Mouse (Mus musculus): ENCODE data around the gene Bsn. TPM values are rescaled to one million over a fixed set of nuclear protein-coding genes. Genes with fewer than 3 reads are reported as not detected.

Gene Bsn
- polyA plus RNA-seq, 1 experiment from 2014 or later, result 4.1 TPM

- Histone ChIP-seq H3K27ac (ENCODE audit: low read depth) (no peak overlapping the region), H3K27me3 (replicated peaks; ENCODE audit: control insufficient read depth, insufficient read depth, low read length) (peaks cover 19% of the 10 kb centered on the region), H3K4me3 (ENCODE audit: low read depth, low read length) (no peak overlapping the region), H3K36me3 (ENCODE audit: control insufficient read depth, insufficient read depth, low read length) (no peaks in the 10 kb centered on the region), H3K9ac (ENCODE audit: low read length) (no peak overlapping the region), H3K4me2 (ENCODE audit: low read length) (no peak overlapping the region), H3K4me1 (replicated peaks; ENCODE audit: control insufficient read depth, insufficient read depth, low read length) (no peaks in the 10 kb centered on the region), H3K9me3 (ENCODE audit: control insufficient read depth, low read length) (no peaks in the 10 kb centered on the region)
- 83% methylated on average over 7 of the region's 7 CpGs for WGBS
- DNase-seq (ENCODE audit: low spot score) (no peak), ATAC-seq (replicated peaks; ENCODE audit: low FRiP score, low TSS enrichment, low read depth) (no peak)
Measured at GRCm38 (mm10) chr9:108189023-108189422, 1.2 kb downstream of the Bsn start.

DNA sequence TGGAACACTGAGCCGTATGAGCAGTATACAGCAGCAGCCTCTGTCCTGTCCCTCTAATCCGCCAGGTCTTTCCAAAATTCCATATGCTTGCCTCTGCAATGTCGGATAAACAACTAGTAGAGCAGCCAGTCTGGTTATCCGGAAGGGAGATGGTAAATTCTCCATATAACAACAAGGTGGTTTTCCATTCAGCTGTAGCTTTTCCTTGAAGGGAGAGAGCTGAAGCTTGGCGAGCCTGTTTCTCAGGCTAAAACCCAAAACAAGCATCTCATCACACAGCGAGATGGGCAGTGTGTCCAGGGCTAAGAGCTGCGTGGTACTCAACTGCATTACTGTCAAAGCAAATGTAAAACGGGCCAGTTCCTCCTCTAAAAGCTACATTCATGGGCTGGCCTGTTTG lies 1.7 kb downstream of the Bsn start:
- Histone ChIP-seq H3K4me2 (ENCODE audit: low read length) (no peak overlapping the region), H3K9me3 (ENCODE audit: control insufficient read depth, low read length) (no peaks in the 10 kb centered on the region), H3K4me3 (ENCODE audit: low read depth, low read length) (no peak overlapping the region), H3K4me1 (replicated peaks; ENCODE audit: control insufficient read depth, insufficient read depth, low read length) (no peaks in the 10 kb centered on the region), H3K36me3 (ENCODE audit: control insufficient read depth, insufficient read depth, low read length) (no peaks in the 10 kb centered on the region), H3K9ac (ENCODE audit: low read length) (no peak overlapping the region), H3K27me3 (replicated peaks; ENCODE audit: control insufficient read depth, insufficient read depth, low read length) (peaks cover 19% of the 10 kb centered on the region), H3K27ac (ENCODE audit: low read depth) (no peak overlapping the region)
- no peak for ATAC-seq (replicated peaks; ENCODE audit: low FRiP score, low TSS enrichment, low read depth)
- no peak for DNase-seq (ENCODE audit: low spot score)
- 81% methylated on average over 8 of the region's 8 CpGs for WGBS

DNA sequence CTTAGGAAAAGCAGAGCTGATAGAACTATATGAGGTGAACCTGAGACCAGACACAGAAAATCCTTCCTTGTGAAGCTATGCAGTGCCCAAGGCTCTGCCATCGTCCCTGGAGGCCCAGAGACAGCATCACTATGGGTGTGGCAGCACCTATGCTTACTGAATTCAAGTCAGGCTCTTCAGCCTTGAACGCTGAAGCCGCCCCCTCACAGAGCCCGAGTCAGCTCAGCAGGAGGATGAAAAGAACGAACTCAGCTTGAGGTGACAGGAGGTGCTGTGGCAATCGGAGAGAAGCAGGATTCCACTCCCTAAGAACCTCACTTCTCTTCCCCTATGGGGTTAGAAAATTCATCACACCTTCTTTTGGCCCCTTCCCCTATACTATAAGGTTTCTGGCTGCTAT lies 2.6 kb downstream of the Bsn start:
- 33% methylated on average over 6 of the region's 6 CpGs for WGBS
- DNase-seq (ENCODE audit: low spot score) (no peak), ATAC-seq (replicated peaks; ENCODE audit: low FRiP score, low TSS enrichment, low read depth) (no peak)
- no peak overlapping the region for H3K4me2 ChIP-seq (ENCODE audit: low read length)
- H3K27ac ChIP-seq (ENCODE audit: low read depth), result no peak overlapping the region
- H3K4me3 ChIP-seq (ENCODE audit: low read depth, low read length), result no peak overlapping the region
- no peaks in the 10 kb centered on the region for H3K4me1 ChIP-seq (replicated peaks; ENCODE audit: control insufficient read depth, insufficient read depth, low read length)
- H3K27me3 ChIP-seq (replicated peaks; ENCODE audit: control insufficient read depth, insufficient read depth, low read length), result peaks cover 19% of the 10 kb centered on the region
- H3K9ac ChIP-seq (ENCODE audit: low read length), result no peak overlapping the region
- H3K9me3 ChIP-seq (ENCODE audit: control insufficient read depth, low read length), result no peaks in the 10 kb centered on the region
- no peaks in the 10 kb centered on the region for H3K36me3 ChIP-seq (ENCODE audit: control insufficient read depth, insufficient read depth, low read length)

DNA sequence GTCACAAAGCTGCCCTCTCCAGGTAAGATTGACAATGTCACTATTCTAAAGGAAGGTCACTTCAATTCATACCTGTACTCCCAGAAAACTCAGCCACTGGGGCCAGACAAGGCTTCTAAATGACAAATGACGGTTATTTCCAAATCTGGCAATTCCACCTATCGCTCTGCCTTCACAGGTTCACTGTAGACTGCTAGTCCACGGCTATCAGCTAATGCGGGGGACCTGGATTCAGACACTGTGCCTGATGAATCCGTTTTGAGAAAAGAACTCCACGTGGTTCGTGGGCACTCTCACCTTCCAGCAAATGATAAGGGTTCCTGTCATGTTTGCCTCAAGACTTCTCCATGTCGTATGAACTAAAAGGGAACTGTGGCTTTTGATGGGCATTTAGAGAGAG lies 4.4 kb downstream of the Bsn start:
- no peak overlapping the region for H3K4me2 ChIP-seq (ENCODE audit: low read length)
- no peak overlapping the region for H3K4me3 ChIP-seq (ENCODE audit: low read depth, low read length)
- H3K9ac ChIP-seq (ENCODE audit: low read length), result no peak overlapping the region
- WGBS, result 81% methylated on average over 8 of the region's 8 CpGs
- ATAC-seq (replicated peaks; ENCODE audit: low FRiP score, low TSS enrichment, low read depth), result no peak
- H3K27ac ChIP-seq (ENCODE audit: low read depth), result no peak overlapping the region
- peaks cover 13% of the 10 kb centered on the region for H3K27me3 ChIP-seq (replicated peaks; ENCODE audit: control insufficient read depth, insufficient read depth, low read length)
- DNase-seq (ENCODE audit: low spot score), result no peak
- H3K9me3 ChIP-seq (ENCODE audit: control insufficient read depth, low read length), result no peaks in the 10 kb centered on the region
- no peaks in the 10 kb centered on the region for H3K4me1 ChIP-seq (replicated peaks; ENCODE audit: control insufficient read depth, insufficient read depth, low read length)
- H3K36me3 ChIP-seq (ENCODE audit: control insufficient read depth, insufficient read depth, low read length), result no peaks in the 10 kb centered on the region

DNA sequence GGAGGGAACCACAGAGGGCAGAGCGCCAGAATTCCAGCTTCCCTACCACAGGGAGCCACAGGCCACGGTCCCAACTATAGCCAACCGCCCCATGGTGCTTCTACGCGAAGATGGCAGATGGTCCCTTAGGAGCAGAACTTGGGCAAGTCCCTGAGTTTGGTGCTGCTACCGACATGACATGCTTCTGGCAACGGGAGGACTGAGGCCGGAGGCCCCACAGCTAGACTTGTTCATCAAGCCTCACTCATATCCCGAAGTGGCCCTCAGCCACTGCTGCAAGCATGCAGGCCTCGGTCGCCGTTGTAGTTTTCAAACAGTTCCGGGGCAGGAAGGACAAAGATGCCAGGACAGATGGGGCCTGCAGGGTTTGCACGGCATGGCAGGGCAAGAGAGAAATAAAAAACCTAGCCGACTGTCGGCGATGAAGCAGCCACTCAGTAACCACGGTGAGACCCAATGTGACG lies 6.6 kb downstream of the Bsn start:
- ATAC-seq (replicated peaks; ENCODE audit: low FRiP score, low TSS enrichment, low read depth) (no peak), DNase-seq (ENCODE audit: low spot score) (no peak)
- Histone ChIP-seq H3K9ac (ENCODE audit: low read length) (no peak overlapping the region), H3K36me3 (ENCODE audit: control insufficient read depth, insufficient read depth, low read length) (no peaks in the 10 kb centered on the region), H3K9me3 (ENCODE audit: control insufficient read depth, low read length) (no peaks in the 10 kb centered on the region), H3K4me3 (ENCODE audit: low read depth, low read length) (no peak overlapping the region), H3K27me3 (replicated peaks; ENCODE audit: control insufficient read depth, insufficient read depth, low read length) (0 out of 2 replicates have a peak, but pooled peaks cover 2% of the 10 kb centered on the region), H3K4me2 (ENCODE audit: low read length) (no peak overlapping the region), H3K4me1 (replicated peaks; ENCODE audit: control insufficient read depth, insufficient read depth, low read length) (no peaks in the 10 kb centered on the region), H3K27ac (ENCODE audit: low read depth) (no peak overlapping the region)
- 89% methylated on average over 19 of the region's 19 CpGs for WGBS

- Histone ChIP-seq H3K36me3 (ENCODE audit: control insufficient read depth, insufficient read depth, low read length) (no peaks in the 10 kb centered on the region), H3K4me3 (ENCODE audit: low read depth, low read length) (no peak overlapping the region), H3K9ac (ENCODE audit: low read length) (no peak overlapping the region), H3K4me1 (replicated peaks; ENCODE audit: control insufficient read depth, insufficient read depth, low read length) (no peaks in the 10 kb centered on the region), H3K4me2 (ENCODE audit: low read length) (no peak overlapping the region), H3K9me3 (ENCODE audit: control insufficient read depth, low read length) (no peaks in the 10 kb centered on the region), H3K27me3 (replicated peaks; ENCODE audit: control insufficient read depth, insufficient read depth, low read length) (no peaks in the 10 kb centered on the region), H3K27ac (ENCODE audit: low read depth) (no peak overlapping the region)
- DNase-seq (ENCODE audit: low spot score) (no peak), ATAC-seq (replicated peaks; ENCODE audit: low FRiP score, low TSS enrichment, low read depth) (no peak)
- 64% methylated on average over 11 of the region's 11 CpGs for WGBS
Measured at GRCm38 (mm10) chr9:108182806-108183506, 7.2 kb downstream of the Bsn start.

- Histone ChIP-seq H3K27me3 (replicated peaks; ENCODE audit: control insufficient read depth, insufficient read depth, low read length) (no peaks in the 10 kb centered on the region), H3K4me1 (replicated peaks; ENCODE audit: control insufficient read depth, insufficient read depth, low read length) (no peaks in the 10 kb centered on the region), H3K36me3 (ENCODE audit: control insufficient read depth, insufficient read depth, low read length) (no peaks in the 10 kb centered on the region), H3K27ac (ENCODE audit: low read depth) (no peak overlapping the region), H3K4me3 (ENCODE audit: low read depth, low read length) (no peak overlapping the region), H3K9me3 (ENCODE audit: control insufficient read depth, low read length) (no peaks in the 10 kb centered on the region), H3K4me2 (ENCODE audit: low read length) (no peak overlapping the region), H3K9ac (ENCODE audit: low read length) (no peak overlapping the region)
- WGBS, result 79% methylated on average over 5 of the region's 5 CpGs
- no peak for DNase-seq (ENCODE audit: low spot score)
- ATAC-seq (replicated peaks; ENCODE audit: low FRiP score, low TSS enrichment, low read depth), result no peak
Measured at GRCm38 (mm10) chr9:108178391-108178790, 11.8 kb downstream of the Bsn start.

GRCm38 (mm10) chr9:108175116-108175838 lies 14.9 kb downstream of the Bsn start:
- DNase-seq (ENCODE audit: low spot score) (no peak), ATAC-seq (replicated peaks; ENCODE audit: low FRiP score, low TSS enrichment, low read depth) (no peak)
- H3K4me3 ChIP-seq (ENCODE audit: low read depth, low read length), result no peak overlapping the region
- no peaks in the 10 kb centered on the region for H3K27me3 ChIP-seq (replicated peaks; ENCODE audit: control insufficient read depth, insufficient read depth, low read length)
- H3K27ac ChIP-seq (ENCODE audit: low read depth), result no peak overlapping the region
- no peak overlapping the region for H3K9ac ChIP-seq (ENCODE audit: low read length)
- no peaks in the 10 kb centered on the region for H3K9me3 ChIP-seq (ENCODE audit: control insufficient read depth, low read length)
- no peaks in the 10 kb centered on the region for H3K4me1 ChIP-seq (replicated peaks; ENCODE audit: control insufficient read depth, insufficient read depth, low read length)
- no peak overlapping the region for H3K4me2 ChIP-seq (ENCODE audit: low read length)
- no peaks in the 10 kb centered on the region for H3K36me3 ChIP-seq (ENCODE audit: control insufficient read depth, insufficient read depth, low read length)
- WGBS, result 55% methylated on average over 18 of the region's 19 CpGs
